Mouse (Mus musculus): ENCODE measurements around the gene Nav2.

Gene Nav2

GRCm38 (mm10) chr7:49553236-49553981 is 644.9 kb downstream of the Nav2 start:
- no peak for DNase-seq (ENCODE audit: low read depth, low spot score)

GRCm38 (mm10) chr7:49558240-49558640 is 649.7 kb downstream of the Nav2 start:
- DNase-seq (ENCODE audit: low read depth, low spot score), result no peak

GRCm38 (mm10) chr7:49558895-49559294 is 650.4 kb downstream of the Nav2 start:
- no peak for DNase-seq (ENCODE audit: low read depth, low spot score)

- no peak for DNase-seq (ENCODE audit: low read depth, low spot score)
Measured at GRCm38 (mm10) chr7:49560012-49560411, 651.5 kb downstream of the Nav2 start.

DNA sequence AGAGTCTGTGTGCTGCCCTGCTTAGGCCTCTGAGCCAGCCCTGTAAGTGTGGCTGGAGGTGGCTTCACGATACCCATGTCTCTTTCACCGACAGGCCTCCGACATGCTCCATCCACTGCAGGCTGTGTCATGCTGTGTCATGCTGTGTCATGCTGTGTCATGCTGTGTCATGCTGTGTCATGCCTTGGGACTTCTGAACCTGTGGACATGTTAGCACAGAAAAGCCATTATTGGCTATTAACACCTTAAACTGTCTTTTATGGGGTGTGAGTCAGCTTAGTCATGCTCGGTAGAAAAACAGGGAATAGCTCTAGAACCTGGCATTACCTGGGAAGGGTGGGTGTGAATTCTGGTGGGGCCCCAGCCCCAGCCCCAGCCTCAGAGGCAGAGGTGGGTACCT is 653.9 kb downstream of the Nav2 start:
- no peak for DNase-seq (ENCODE audit: low read depth, low spot score)

GRCm38 (mm10) chr7:49562851-49563250 is 654.3 kb downstream of the Nav2 start:
- no peak for DNase-seq (ENCODE audit: low read depth, low spot score)

DNA sequence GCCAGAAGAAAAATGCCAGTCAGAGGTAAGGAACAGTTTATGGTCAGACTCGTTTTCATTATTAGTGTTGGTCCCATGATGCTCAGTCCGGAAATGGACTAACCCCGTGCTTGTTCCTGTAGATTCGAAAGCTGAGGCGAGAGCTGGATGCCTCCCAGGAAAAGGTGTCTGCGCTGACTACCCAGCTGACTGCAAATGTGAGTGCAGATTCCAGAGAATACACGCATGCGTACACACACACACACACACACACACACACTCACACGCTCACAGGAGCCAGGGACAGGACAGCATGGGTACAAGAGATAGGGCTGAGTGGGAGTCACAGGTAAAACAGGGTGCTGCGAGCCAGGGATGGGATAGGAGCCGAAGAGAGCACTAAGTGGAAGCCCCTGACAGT is 656.6 kb downstream of the Nav2 start:
- no peak for DNase-seq (ENCODE audit: low read depth, low spot score)

DNA sequence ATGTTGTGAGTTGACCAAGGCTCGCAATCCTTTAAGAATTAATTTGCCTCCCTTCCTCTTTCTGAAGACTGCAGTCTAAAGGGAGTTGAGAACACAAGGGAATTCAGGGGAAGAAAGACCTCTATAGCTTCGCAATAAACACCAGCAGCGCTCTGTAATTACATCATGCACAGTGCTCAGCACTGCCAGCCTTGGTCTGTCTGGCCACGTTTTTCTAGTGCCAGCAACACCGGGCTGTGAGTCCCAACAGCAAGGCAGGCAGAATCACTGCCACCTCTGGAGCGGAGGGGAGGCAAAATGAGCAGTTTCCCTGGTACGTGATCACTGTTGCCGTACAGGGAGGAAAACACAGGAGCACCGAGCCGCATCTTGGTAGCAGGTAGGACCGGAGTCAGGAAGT is 657.3 kb downstream of the Nav2 start:
- DNase-seq (ENCODE audit: low read depth, low spot score), result no peak

GRCm38 (mm10) chr7:49567346-49568034 is 659.0 kb downstream of the Nav2 start:
- no peak for DNase-seq (ENCODE audit: low read depth, low spot score)

- DNase-seq (ENCODE audit: low read depth, low spot score), result no peak
Measured at GRCm38 (mm10) chr7:49569646-49570045, 661.1 kb downstream of the Nav2 start.

- DNase-seq (ENCODE audit: low read depth, low spot score), result no peak
Measured at GRCm38 (mm10) chr7:49571606-49572005, 663.1 kb downstream of the Nav2 start.

GRCm38 (mm10) chr7:49575226-49575625 is 666.7 kb downstream of the Nav2 start:
- no peak for DNase-seq (ENCODE audit: low read depth, low spot score)

DNA sequence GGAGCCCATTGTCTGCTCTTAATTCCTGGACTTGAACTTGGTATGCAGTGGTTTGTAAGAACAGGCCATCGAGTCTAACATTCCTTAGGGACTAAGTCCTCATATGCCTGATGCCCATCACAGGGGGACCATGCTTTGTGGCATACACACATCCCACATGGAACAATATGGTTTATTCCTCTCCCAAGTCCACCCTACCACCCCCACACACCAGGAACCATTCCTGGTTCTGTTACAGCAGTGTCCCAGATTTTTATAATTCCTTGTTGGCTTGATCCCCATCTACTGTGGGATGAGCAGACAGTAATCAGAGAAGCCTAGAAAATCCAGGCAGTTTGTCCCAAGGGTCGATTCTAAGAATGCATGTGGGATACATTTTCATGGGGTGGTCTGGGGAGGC is 668.6 kb downstream of the Nav2 start:
- DNase-seq (ENCODE audit: low read depth, low spot score), result no peak

GRCm38 (mm10) chr7:49581951-49582350 is 673.4 kb downstream of the Nav2 start:
- no peak for DNase-seq (ENCODE audit: low read depth, low spot score)

GRCm38 (mm10) chr7:49582551-49582950 is 674.0 kb downstream of the Nav2 start:
- DNase-seq (ENCODE audit: low read depth, low spot score), result no peak

DNA sequence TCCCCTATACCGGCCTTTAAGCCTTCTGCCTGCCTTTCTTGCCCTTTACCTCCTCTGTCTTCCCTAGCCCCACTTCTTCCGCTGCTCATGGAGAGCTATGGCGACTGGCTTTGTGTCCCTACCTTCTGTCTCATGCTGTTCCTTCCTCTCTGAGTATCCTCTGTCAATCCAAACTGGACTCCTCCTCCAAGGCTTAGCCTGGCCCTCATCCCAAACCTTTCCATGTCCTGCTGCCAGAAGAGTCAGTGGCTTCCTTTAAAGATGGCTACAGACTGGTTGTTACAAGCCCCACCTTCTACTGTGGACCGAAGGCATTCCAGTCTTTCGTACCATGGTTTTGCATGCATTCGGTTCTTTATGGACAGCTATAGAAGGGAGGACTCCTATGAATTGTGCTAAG is 674.7 kb downstream of the Nav2 start:
- DNase-seq (ENCODE audit: low read depth, low spot score), result no peak

DNA sequence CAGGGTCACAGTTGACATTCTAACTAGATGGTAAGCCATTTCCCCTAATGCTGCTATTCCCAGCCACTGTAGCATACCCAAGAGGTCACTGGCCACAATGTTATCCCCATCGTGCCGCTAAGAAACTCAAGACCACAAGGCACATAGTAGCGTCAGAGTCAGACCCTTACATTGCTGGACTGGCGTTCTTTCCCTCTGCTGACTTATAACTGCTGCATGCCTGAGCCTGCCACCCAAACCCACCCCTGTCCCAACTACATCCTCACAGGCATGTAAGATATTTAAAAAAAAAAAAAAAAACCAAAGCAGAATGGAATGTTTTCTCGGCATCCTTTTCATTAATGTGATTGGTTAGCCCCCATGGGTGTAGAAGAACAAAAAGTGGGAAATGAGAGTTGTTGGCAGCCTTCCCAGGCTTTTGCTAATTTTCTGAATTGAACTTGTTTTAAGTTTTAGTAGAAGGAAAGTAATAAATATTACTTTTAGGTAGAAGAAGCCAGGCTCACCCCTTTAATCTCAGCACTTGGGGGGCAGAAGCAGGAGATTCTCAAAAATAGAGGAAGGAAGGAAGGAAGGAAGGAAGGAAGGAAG is 678.1 kb downstream of the Nav2 start:
- DNase-seq (ENCODE audit: low read depth, low spot score), result no peak

GRCm38 (mm10) chr7:49589635-49590034 is 681.1 kb downstream of the Nav2 start:
- no peak for DNase-seq (ENCODE audit: low read depth, low spot score)

DNA sequence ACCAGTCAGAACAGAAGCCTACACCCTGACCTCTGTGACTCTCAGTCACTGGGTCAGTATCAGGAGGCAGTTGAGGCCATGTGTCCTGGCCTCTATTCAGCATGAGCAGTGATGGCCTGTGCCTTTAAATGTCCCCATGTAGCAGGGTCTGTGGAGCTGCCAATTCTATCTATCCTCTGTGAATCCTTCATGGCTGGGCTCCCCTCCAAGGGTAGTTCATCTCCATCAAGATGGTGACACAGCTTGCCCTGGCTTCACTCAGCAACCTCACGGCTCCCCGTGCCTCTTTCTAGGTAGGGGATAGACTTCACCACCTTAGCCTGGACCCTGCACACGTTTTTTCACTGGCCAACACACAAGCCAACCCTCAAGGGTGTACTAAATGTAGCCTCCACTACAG is 689.3 kb downstream of the Nav2 start:
- DNase-seq (ENCODE audit: low read depth, low spot score), result no peak

GRCm38 (mm10) chr7:49598225-49598624 is 689.7 kb downstream of the Nav2 start:
- DNase-seq (ENCODE audit: low read depth, low spot score), result no peak

DNA sequence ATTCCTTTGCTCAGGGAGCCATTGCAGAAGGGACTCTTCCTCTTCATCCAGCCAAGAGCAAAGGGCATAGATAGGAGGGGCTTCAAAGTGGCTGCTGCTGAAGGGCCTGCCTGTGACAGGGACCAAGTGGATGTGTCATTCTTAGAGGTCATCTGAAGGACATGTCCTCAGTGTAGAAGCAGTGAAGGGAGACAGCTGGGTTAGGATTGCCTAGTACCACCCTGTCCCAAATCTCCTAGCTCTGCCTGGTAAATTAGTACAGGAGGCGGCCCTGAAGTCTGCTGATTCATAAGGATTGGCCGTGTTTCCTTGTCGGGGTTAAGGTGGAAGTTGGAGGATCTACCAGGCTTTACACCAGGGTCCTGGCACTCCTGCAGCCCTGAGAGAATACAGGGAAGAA is 691.4 kb downstream of the Nav2 start:
- no peak for DNase-seq (ENCODE audit: low read depth, low spot score)

DNA sequence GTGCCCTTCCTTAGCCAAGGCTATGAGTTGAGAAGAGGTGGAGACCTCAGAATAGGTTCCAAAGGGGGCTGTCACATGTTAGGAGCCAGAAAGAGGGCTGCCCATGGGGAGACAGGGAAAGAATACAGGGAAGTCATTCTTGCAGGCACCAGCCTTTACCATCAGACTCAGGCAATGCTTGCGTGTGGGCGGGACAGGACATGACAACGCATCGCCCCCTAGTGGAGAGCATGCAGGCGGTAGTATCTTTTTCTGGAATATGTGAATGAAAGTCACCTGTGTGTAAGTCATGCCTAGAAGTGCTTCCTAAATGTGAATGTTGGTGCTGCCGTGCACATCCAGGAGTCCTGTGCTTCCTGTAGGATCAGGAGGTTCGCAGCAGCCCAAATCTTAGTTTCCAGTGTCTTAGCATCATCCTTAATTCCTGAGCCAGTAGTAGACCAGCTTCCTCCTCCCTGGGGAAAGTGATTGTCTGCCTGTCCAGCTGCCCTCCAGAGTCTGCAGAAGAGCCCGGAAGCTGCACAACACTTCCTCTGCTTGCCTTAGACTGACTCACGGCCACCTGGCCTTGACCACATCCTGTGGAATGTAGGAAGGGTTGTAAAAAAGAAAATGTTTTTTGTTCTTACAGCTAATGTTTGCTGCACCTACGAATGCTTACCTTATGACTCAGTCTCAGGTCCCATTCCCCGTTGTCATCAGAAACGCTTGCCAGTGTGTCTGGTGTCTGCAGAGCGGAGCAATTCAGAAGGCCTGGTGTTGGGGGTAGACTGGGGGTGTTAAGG is 692.9 kb downstream of the Nav2 start:
- DNase-seq (ENCODE audit: low read depth, low spot score), result peak; percentile 83
